ENCODE assay signal across 11 mouse cellular contexts in genomic region chr6:127870345-127871324, GRCm38 (mm10). TPM values are rescaled to one million over a fixed set of nuclear protein-coding genes. Genes with fewer than 3 reads are reported as not detected.
A peak's percentile ranks its signal among the peaks of the same experiment; 100 is the strongest.
DNase-seq lines count a peak whose midpoint lies in the region; ATAC-seq and TF ChIP-seq lines count a peak whose summit lies in the region.
"Had no signal": no experiment of that assay in that cellular context is flagged by ENCODE, and none has a peak within 500 bp of the region (broad histone marks: within the 10 kb centered on the region; RNA-seq: fewer than 3 reads in every experiment).

No protein-coding gene starts in this region.

- no peak for TF ChIP-seq POLR2A in limb, embryonic 14.5 days (IDR thresholded peaks at IDR 0.05; ENCODE audit: borderline replicate concordance, extremely low read depth, insufficient read depth, insufficient read length)

- in situ Hi-C loops in ES-E14 (cut with MboI; ENCODE audit: low sequenced_read_pairs in 2 of 2, unreplicated experiment in 2 of 2) = no loop called here

- H3K4me1 ChIP-seq in hindbrain, embryonic 10.5 days (replicated peaks) = peaks cover 20% of the 10 kb centered on the region
- H3K4me1 ChIP-seq in hindbrain, embryonic 13.5 days (replicated peaks) = no peaks in the 10 kb centered on the region
- H3K4me1 ChIP-seq in ES-E14 (ENCODE audit: control insufficient read depth in 2 of 2, insufficient read depth in 2 of 2, low read length in 2 of 2, poor library complexity in 1 of 2) = no peaks in the 10 kb centered on the region
- H3K4me1 ChIP-seq in embryonic facial prominence, embryonic 15.5 days = peaks cover 64% of the 10 kb centered on the region
- H3K4me1 ChIP-seq in limb, embryonic 14.5 days (ENCODE audit: control insufficient read depth, insufficient read depth, low read length) = peaks cover 27% of the 10 kb centered on the region
- H3K4me1 ChIP-seq: midbrain, embryonic 15.5 days had no signal

- H3K27ac ChIP-seq in hindbrain, embryonic 10.5 days = peak overlapping the region; percentile 56
- no peak overlapping the region for H3K27ac ChIP-seq in hindbrain, embryonic 13.5 days
- H3K27ac ChIP-seq in ES-E14 (ENCODE audit: insufficient read depth, low read depth, low read length, poor library complexity, severe bottlenecking) = no peak overlapping the region
- H3K27ac ChIP-seq in embryonic facial prominence, embryonic 15.5 days (replicated peaks) = peak overlapping the region; percentile 94
- H3K27ac ChIP-seq in limb, embryonic 14.5 days (replicated peaks; ENCODE audit: low read depth, low read length) = peak overlapping the region; percentile 94
- H3K27ac ChIP-seq: midbrain, embryonic 15.5 days had no signal

- no peak for ATAC-seq in hindbrain, embryonic 13.5 days (ENCODE audit: low FRiP score)
- ATAC-seq in embryonic facial prominence, embryonic 15.5 days (ENCODE audit: insufficient number of reproducible peaks, low FRiP score, low TSS enrichment, low read depth) = peak; percentile 92
- peak; percentile 94 for ATAC-seq in limb, embryonic 14.5 days (ENCODE audit: low FRiP score, low read depth)
- ATAC-seq: midbrain, embryonic 15.5 days had no signal

- no peak overlapping the region for H3K9ac ChIP-seq in hindbrain, embryonic 13.5 days
- no peak overlapping the region for H3K9ac ChIP-seq in ES-E14 (ENCODE audit: insufficient read depth, low read depth, low read length, poor library complexity, severe bottlenecking)
- H3K9ac ChIP-seq in embryonic facial prominence, embryonic 15.5 days = no peak overlapping the region
- no peak overlapping the region for H3K9ac ChIP-seq in limb, embryonic 14.5 days (ENCODE audit: low read depth, low read length, severe bottlenecking)
- H3K9ac ChIP-seq: midbrain, embryonic 15.5 days had no signal

- no peaks in the 10 kb centered on the region for H3K36me3 ChIP-seq in hindbrain, embryonic 10.5 days
- no peaks in the 10 kb centered on the region for H3K36me3 ChIP-seq in hindbrain, embryonic 13.5 days
- H3K36me3 ChIP-seq in ES-E14 (ENCODE audit: control insufficient read depth, insufficient read depth, low read length, poor library complexity, severe bottlenecking) = no peaks in the 10 kb centered on the region
- H3K36me3 ChIP-seq in embryonic facial prominence, embryonic 15.5 days = no peaks in the 10 kb centered on the region
- no peaks in the 10 kb centered on the region for H3K36me3 ChIP-seq in limb, embryonic 14.5 days (ENCODE audit: control insufficient read depth, insufficient read depth, low read length)
- H3K36me3 ChIP-seq: midbrain, embryonic 15.5 days had no signal

- DNase-seq in hindbrain, embryonic 10.5 days (ENCODE audit: low spot score) = peak; percentile 63
- DNase-seq in ES-E14 (ENCODE audit: low read depth, low spot score) = no peak
- peak; percentile 94 for DNase-seq in limb, embryonic 14.5 days (ENCODE audit: low spot score)
- DNase-seq in testis, postnatal 14 days (ENCODE audit: low spot score) = no peak
- DNase-seq in cerebellum, adult 11-12 months = no peak
- DNase-seq in kidney, adult 9 months = no peak
- DNase-seq: cerebellum, postnatal 10 days; kidney, postnatal 10 days had no signal

- no peak overlapping the region for H3K4me2 ChIP-seq in hindbrain, embryonic 13.5 days
- no peak overlapping the region for H3K4me2 ChIP-seq in embryonic facial prominence, embryonic 15.5 days (replicated peaks)
- H3K4me2 ChIP-seq in limb, embryonic 14.5 days (replicated peaks; ENCODE audit: low read depth, low read length, severe bottlenecking) = peak overlapping the region; percentile 4; the same call in 1 of the 2 replicates
- H3K4me2 ChIP-seq: midbrain, embryonic 15.5 days had no signal

- WGBS in hindbrain, embryonic 10.5 days = 73% methylated on average over 12 of the region's 12 CpGs
- WGBS in hindbrain, embryonic 13.5 days = 83% methylated on average over 12 of the region's 12 CpGs
- WGBS in embryonic facial prominence, embryonic 15.5 days = 38% methylated on average over 12 of the region's 12 CpGs
- 36% methylated on average over 12 of the region's 12 CpGs for WGBS in limb, embryonic 14.5 days

- H3K9me3 ChIP-seq in hindbrain, embryonic 10.5 days = peaks cover 6% of the 10 kb centered on the region; the same call in 1 of the 2 replicates
- H3K9me3 ChIP-seq in hindbrain, embryonic 13.5 days = 0 out of 2 replicates have a peak, but pooled peaks cover 6% of the 10 kb centered on the region
- no peaks in the 10 kb centered on the region for H3K9me3 ChIP-seq in ES-E14 (ENCODE audit: control insufficient read depth, insufficient read depth, low read depth, low read length)
- no peaks in the 10 kb centered on the region for H3K9me3 ChIP-seq in embryonic facial prominence, embryonic 15.5 days (replicated peaks)
- no peaks in the 10 kb centered on the region for H3K9me3 ChIP-seq in limb, embryonic 14.5 days (ENCODE audit: control insufficient read depth, low read length)
- H3K9me3 ChIP-seq: midbrain, embryonic 15.5 days had no signal

- no peak overlapping the region for H3K4me3 ChIP-seq in hindbrain, embryonic 10.5 days
- no peak overlapping the region for H3K4me3 ChIP-seq in hindbrain, embryonic 13.5 days
- H3K4me3 ChIP-seq in ES-E14 (ENCODE audit: insufficient read depth in 1 of 2, low read depth in 1 of 2, low read length in 2 of 2, poor library complexity in 1 of 2, severe bottlenecking in 1 of 2) = no peak overlapping the region
- H3K4me3 ChIP-seq in embryonic facial prominence, embryonic 15.5 days (replicated peaks) = no peak overlapping the region
- H3K4me3 ChIP-seq in limb, embryonic 14.5 days (replicated peaks; ENCODE audit: low read length) = no peak overlapping the region
- H3K4me3 ChIP-seq: midbrain, embryonic 15.5 days had no signal

- no peaks in the 10 kb centered on the region for H3K27me3 ChIP-seq in hindbrain, embryonic 10.5 days (ENCODE audit: insufficient read depth, poor library complexity, severe bottlenecking)
- H3K27me3 ChIP-seq in hindbrain, embryonic 13.5 days = no peaks in the 10 kb centered on the region
- no peaks in the 10 kb centered on the region for H3K27me3 ChIP-seq in embryonic facial prominence, embryonic 15.5 days
- H3K27me3 ChIP-seq in limb, embryonic 14.5 days (ENCODE audit: control insufficient read depth, insufficient read depth, low read length) = no peaks in the 10 kb centered on the region
- H3K27me3 ChIP-seq: midbrain, embryonic 15.5 days had no signal

TF ChIP-seq in ES-E14, 5 proteins besides CTCF, POLR2A, EP300 and RAD21:
- TF ChIP-seq MAFK (IDR thresholded peaks at IDR 0.05; ENCODE audit: insufficient read depth, low read depth, low read length) = no peak
- TF ChIP-seq CHD2 (IDR thresholded peaks at IDR 0.05; ENCODE audit: low read depth, low read length) = no peak
- TF ChIP-seq ZC3H11A (IDR thresholded peaks at IDR 0.05; ENCODE audit: borderline replicate concordance, low read depth, low read length) = peak; percentile 89
TF ChIP-seq in ES-E14: peak in this region for 1.

RNA-seq across cellular contexts. Expression of gene Tspan11, which starts 16.8 kb away (rescaled TPM):
- polyA plus RNA-seq in hindbrain, embryonic 10.5 days (2016; fragmentation: Nextera tagmentation; extraction: Ambion mirVana) = 6.8 and 15.4 TPM in 2 replicates
- polyA plus RNA-seq in hindbrain, embryonic 13.5 days (2015; fragmentation: Nextera tagmentation; extraction: Ambion mirVana) = 8.6 and 8.7 TPM in 2 replicates
- total RNA-seq in ES-E14 (2012; rRNA removed) = 0.11 and 0.13 TPM in 2 replicates
- polyA plus RNA-seq in embryonic facial prominence, embryonic 15.5 days (2015; fragmentation: Nextera tagmentation; extraction: Ambion mirVana) = 29.6 and 37.8 TPM in 2 replicates
- polyA plus RNA-seq in limb, embryonic 14.5 days (2012; rRNA removed) = 18.5 and 20.1 TPM in 2 replicates
- 19.8 and 25.2 TPM in 2 replicates for polyA plus RNA-seq in limb, embryonic 14.5 days (2014; fragmentation: Nextera tagmentation; extraction: Ambion mirVana)

Comparison
In these comparisons a context has a peak if more than half of its experiments do, and no peak if none do; other contexts are left out.
1. H3K27ac ChIP-seq: peak in hindbrain, embryonic 10.5 days (single experiment), embryonic facial prominence, embryonic 15.5 days (single experiment) and limb, embryonic 14.5 days (single experiment); none in hindbrain, embryonic 13.5 days (single experiment) and ES-E14 (single experiment).
2. DNase-seq: peak in hindbrain, embryonic 10.5 days (single experiment) and limb, embryonic 14.5 days (single experiment); none in ES-E14 (single experiment), testis, postnatal 14 days (single experiment), cerebellum, adult 11-12 months (single experiment) and kidney, adult 9 months (single experiment).